Mouse (Mus musculus): Measurements from ENCODE around the gene Pds5a.

GRCm38 (mm10) chr5:65678826-65679225 lies 19.2 kb downstream of the Pds5a start:
- TF ChIP-seq MAFK (IDR thresholded peaks at IDR 0.05; ENCODE audit: insufficient read depth, low read depth, low read length) (no peak), HCFC1 (IDR thresholded peaks at IDR 0.05; ENCODE audit: borderline replicate concordance, insufficient read depth, low read length) (no peak)

All from ES-E14 (cell line).